Mouse (Mus musculus): ENCODE results near the gene Slamf9. TPM values are rescaled to one million over a fixed set of nuclear protein-coding genes. Genes with fewer than 3 reads are reported as not detected.

The Slamf9 gene
- polyA plus RNA-seq, 1 experiment from 2014 or later: 1.5 TPM

DNA sequence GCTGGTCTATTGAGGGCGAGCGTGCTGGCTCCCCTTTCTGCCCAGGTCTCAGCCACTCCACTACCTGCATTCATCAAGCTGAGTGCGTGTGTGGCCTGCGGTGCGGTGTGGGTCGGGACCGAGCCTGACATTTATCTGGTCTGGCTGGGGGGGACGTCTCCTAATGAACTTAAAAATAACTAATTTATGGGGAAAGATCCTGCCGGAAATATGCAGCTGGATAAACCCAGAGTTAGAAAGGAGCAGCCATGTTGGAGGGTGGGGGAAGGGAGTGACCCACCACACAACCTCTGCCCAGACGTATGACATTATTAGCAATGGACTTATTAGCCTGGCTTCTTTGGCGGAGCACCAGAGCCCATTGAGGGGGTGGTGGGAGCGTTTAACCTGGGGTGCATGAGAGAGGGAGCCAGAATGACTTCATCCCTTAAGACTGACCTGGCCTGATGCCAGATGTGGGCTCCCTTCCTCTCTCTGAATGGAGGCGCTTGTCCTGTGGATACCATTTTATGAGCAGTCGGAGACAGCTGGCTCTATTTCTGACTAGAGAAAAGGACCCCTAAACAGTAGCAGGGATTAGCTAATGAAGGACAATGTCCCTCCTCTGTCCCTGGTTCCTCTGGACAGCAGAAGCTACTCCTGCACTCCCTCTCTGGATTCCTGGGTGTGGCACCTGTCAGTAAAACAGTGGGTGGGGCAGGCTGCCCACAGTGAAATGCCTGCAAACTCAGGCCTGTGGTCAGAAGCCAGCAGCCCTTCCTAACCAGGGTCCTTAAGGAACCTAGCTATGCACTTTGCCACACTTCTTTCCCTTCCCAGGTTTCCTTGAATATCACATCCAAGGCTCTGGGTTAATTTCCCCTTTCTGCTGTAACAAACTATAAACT lies 28.2 kb downstream of the Slamf9 start:
- H3K9ac ChIP-seq (replicated peaks): peak overlapping the region; percentile 83; the same call in 1 of the 2 replicates
- H3K4me3 ChIP-seq (ENCODE audit: low read depth, low read length): peak overlapping the region; percentile 77
- DNase-seq (peak; percentile 50), ATAC-seq (no peak)
- peaks cover 26% of the 10 kb centered on the region for H3K36me3 ChIP-seq (replicated peaks; ENCODE audit: insufficient read depth, low read length)
- TF ChIP-seq CTCF (IDR thresholded peaks at IDR 0.05; ENCODE audit: low read depth): no peak
- no peak for TF ChIP-seq EP300 (IDR thresholded peaks at IDR 0.05; ENCODE audit: low read depth)
- peaks cover 35% of the 10 kb centered on the region for H3K4me1 ChIP-seq (ENCODE audit: insufficient read depth)
- WGBS (ENCODE audit: insufficient replicate concordance): 34% methylated on average over 14 of the region's 14 CpGs
- no peaks in the 10 kb centered on the region for H3K9me3 ChIP-seq (ENCODE audit: low read length)
- peak overlapping the region; percentile 78 for H3K4me2 ChIP-seq (ENCODE audit: low read depth, low read length)
- no peaks in the 10 kb centered on the region for H3K27me3 ChIP-seq (ENCODE audit: insufficient read depth, low read length)
- peak overlapping the region; percentile 93 for H3K27ac ChIP-seq (ENCODE audit: low read depth)

DNA sequence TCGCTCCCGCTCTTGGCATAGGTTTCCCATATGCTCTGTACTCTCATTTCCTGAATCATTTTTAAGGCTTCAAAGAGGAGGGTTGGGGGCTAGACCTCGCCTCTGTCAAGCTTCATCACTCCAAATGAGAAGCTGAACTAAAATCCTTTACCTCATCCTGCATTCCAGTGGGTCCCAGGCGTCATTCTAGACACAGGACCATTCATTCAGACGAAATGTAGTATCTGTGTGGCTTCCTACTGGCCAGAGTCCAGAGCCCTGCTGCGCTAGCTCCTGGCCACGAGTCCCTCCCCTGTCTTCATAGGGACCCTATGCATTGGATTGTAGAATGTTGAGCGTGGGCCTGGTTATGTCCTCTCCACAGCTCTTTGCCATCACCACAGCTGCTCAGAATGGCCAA lies 29.6 kb downstream of the Slamf9 start:
- no peak overlapping the region for H3K9ac ChIP-seq (replicated peaks)
- no peak overlapping the region for H3K4me3 ChIP-seq (ENCODE audit: low read depth, low read length)
- no peak overlapping the region for H3K4me2 ChIP-seq (ENCODE audit: low read depth, low read length)
- no peaks in the 10 kb centered on the region for H3K9me3 ChIP-seq (ENCODE audit: low read length)
- peaks cover 37% of the 10 kb centered on the region for H3K4me1 ChIP-seq (ENCODE audit: insufficient read depth)
- peaks cover 26% of the 10 kb centered on the region for H3K36me3 ChIP-seq (replicated peaks; ENCODE audit: insufficient read depth, low read length)
- TF ChIP-seq EP300 (IDR thresholded peaks at IDR 0.05; ENCODE audit: low read depth) (no peak), CTCF (IDR thresholded peaks at IDR 0.05; ENCODE audit: low read depth) (no peak)
- no peak for ATAC-seq
- H3K27ac ChIP-seq (ENCODE audit: low read depth): no peak overlapping the region
- WGBS (ENCODE audit: insufficient replicate concordance): 69% methylated on average over 8 of the region's 8 CpGs
- no peak for DNase-seq
- H3K27me3 ChIP-seq (ENCODE audit: insufficient read depth, low read length): no peaks in the 10 kb centered on the region

DNA sequence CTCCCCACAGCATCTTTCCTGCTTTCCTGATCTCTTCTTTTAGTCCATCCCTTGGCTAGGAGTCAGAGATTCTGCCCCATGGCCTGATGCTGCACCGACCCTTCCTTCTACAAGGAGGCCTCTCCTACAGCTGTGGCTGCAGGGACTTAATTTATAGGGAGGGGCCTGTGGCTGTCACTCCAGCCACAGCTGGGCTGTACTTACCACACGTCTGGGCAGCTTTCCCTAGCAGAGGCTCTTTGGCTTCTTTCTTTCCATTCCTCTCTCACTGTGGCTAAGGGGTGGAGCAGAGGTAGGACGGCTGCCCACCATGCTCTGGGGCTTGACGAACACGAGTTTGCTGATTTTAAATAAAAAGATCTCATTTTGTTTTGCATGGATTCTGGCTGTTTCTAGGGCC lies 31.8 kb downstream of the Slamf9 start:
- no peak overlapping the region for H3K4me3 ChIP-seq (ENCODE audit: low read depth, low read length)
- no peak overlapping the region for H3K4me2 ChIP-seq (ENCODE audit: low read depth, low read length)
- H3K27ac ChIP-seq (ENCODE audit: low read depth): no peak overlapping the region
- 58% methylated on average over 5 of the region's 5 CpGs for WGBS (ENCODE audit: insufficient replicate concordance)
- ATAC-seq: no peak
- TF ChIP-seq CTCF (IDR thresholded peaks at IDR 0.05; ENCODE audit: low read depth) (no peak), EP300 (IDR thresholded peaks at IDR 0.05; ENCODE audit: low read depth) (no peak)
- H3K9ac ChIP-seq (replicated peaks): no peak overlapping the region
- peaks cover 34% of the 10 kb centered on the region for H3K4me1 ChIP-seq (ENCODE audit: insufficient read depth)
- H3K36me3 ChIP-seq (replicated peaks; ENCODE audit: insufficient read depth, low read length): peaks cover 26% of the 10 kb centered on the region
- H3K27me3 ChIP-seq (ENCODE audit: insufficient read depth, low read length): no peaks in the 10 kb centered on the region
- H3K9me3 ChIP-seq (ENCODE audit: low read length): no peaks in the 10 kb centered on the region
- DNase-seq: no peak

DNA sequence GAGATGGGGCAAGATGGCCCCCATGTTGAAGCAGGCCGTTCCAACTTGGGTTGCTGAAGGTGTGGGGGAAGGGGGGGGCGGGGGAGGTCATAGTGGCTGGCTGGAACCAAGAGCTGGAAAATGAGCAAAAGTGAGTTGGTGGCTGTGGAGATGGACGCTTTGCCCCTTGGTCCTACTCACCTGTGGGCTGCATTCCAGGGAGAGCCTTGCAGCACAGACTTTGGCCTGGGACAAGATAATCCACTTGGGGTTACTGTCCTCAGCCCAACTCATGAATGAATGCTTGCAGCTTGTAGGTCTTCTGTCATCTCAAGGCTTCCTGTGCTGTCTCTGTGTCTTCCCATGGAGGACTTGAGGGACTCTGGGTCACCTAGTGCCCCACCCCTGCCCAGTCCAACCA lies 32.5 kb downstream of the Slamf9 start:
- ATAC-seq (no peak), DNase-seq (no peak)
- H3K9ac ChIP-seq (replicated peaks): no peak overlapping the region
- 63% methylated on average over 3 of the region's 3 CpGs for WGBS (ENCODE audit: insufficient replicate concordance)
- no peak overlapping the region for H3K4me2 ChIP-seq (ENCODE audit: low read depth, low read length)
- H3K4me1 ChIP-seq (ENCODE audit: insufficient read depth): peaks cover 33% of the 10 kb centered on the region
- H3K27ac ChIP-seq (ENCODE audit: low read depth): no peak overlapping the region
- H3K27me3 ChIP-seq (ENCODE audit: insufficient read depth, low read length): no peaks in the 10 kb centered on the region
- TF ChIP-seq EP300 (IDR thresholded peaks at IDR 0.05; ENCODE audit: low read depth) (no peak), CTCF (IDR thresholded peaks at IDR 0.05; ENCODE audit: low read depth) (no peak)
- peaks cover 26% of the 10 kb centered on the region for H3K36me3 ChIP-seq (replicated peaks; ENCODE audit: insufficient read depth, low read length)
- no peak overlapping the region for H3K4me3 ChIP-seq (ENCODE audit: low read depth, low read length)
- H3K9me3 ChIP-seq (ENCODE audit: low read length): no peaks in the 10 kb centered on the region

DNA sequence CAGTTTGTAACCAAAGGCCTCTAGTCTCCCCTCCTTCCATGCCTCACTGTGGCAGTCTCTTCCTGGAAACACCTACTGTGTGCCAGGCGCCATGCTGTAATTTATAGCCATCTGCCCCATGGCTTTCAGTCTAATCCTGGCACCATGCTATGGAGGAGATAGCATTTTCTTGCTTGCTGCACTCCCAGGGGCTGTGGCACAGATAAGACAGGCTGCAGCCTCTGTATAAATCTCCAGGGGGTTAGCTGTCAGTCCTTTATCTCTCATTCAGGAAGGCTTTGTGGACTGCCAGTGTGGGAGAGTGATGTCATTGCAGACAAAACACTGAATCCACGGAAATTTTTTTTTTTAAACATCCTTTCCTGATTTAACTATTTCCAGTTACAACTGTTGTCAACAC lies 33.0 kb downstream of the Slamf9 start:
- ATAC-seq (no peak), DNase-seq (no peak)
- Histone ChIP-seq H3K4me1 (ENCODE audit: insufficient read depth) (peaks cover 28% of the 10 kb centered on the region), H3K4me3 (ENCODE audit: low read depth, low read length) (no peak overlapping the region), H3K9ac (replicated peaks) (no peak overlapping the region), H3K9me3 (ENCODE audit: low read length) (no peaks in the 10 kb centered on the region), H3K27me3 (ENCODE audit: insufficient read depth, low read length) (no peaks in the 10 kb centered on the region), H3K4me2 (ENCODE audit: low read depth, low read length) (no peak overlapping the region), H3K27ac (ENCODE audit: low read depth) (no peak overlapping the region), H3K36me3 (replicated peaks; ENCODE audit: insufficient read depth, low read length) (peaks cover 26% of the 10 kb centered on the region)
- TF ChIP-seq EP300 (IDR thresholded peaks at IDR 0.05; ENCODE audit: low read depth): no peak
- TF ChIP-seq CTCF (IDR thresholded peaks at IDR 0.05; ENCODE audit: low read depth): no peak
- 46% methylated on average over 2 of the region's 2 CpGs for WGBS (ENCODE audit: insufficient replicate concordance)

DNA sequence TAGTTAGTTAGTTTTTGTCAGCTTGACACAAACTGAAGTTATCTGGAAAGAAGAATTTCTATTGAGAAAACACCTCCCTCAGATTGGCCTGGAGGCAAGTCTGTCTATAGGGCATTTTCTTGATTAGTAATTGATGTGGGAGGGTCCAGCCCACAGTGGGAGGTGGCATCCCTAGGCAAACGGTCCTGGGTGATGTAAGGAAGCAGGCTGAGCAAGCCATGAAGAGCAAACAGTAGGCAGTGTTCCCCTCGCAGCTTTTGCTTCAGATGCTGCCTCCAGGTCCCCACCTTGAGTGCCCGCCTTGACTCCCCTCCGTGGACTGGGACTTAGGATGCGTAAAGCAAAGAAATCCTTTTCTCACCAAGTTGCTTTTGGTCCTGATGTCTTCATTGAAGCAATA lies 34.1 kb downstream of the Slamf9 start:
- TF ChIP-seq CTCF (IDR thresholded peaks at IDR 0.05; ENCODE audit: low read depth): no peak
- TF ChIP-seq EP300 (IDR thresholded peaks at IDR 0.05; ENCODE audit: low read depth): no peak
- DNase-seq: no peak
- no peak for ATAC-seq
- H3K9me3 ChIP-seq (ENCODE audit: low read length): no peaks in the 10 kb centered on the region
- peaks cover 33% of the 10 kb centered on the region for H3K4me1 ChIP-seq (ENCODE audit: insufficient read depth)
- no peaks in the 10 kb centered on the region for H3K27me3 ChIP-seq (ENCODE audit: insufficient read depth, low read length)
- peak overlapping the region; percentile 90 for H3K27ac ChIP-seq (ENCODE audit: low read depth)
- 63% methylated on average over 5 of the region's 5 CpGs for WGBS (ENCODE audit: insufficient replicate concordance)
- H3K9ac ChIP-seq (replicated peaks): no peak overlapping the region
- H3K4me2 ChIP-seq (ENCODE audit: low read depth, low read length): no peak overlapping the region
- no peak overlapping the region for H3K4me3 ChIP-seq (ENCODE audit: low read depth, low read length)
- H3K36me3 ChIP-seq (replicated peaks; ENCODE audit: insufficient read depth, low read length): peaks cover 26% of the 10 kb centered on the region

Data from liver, postnatal 0 days (tissue).